In the genomic region with DNA sequence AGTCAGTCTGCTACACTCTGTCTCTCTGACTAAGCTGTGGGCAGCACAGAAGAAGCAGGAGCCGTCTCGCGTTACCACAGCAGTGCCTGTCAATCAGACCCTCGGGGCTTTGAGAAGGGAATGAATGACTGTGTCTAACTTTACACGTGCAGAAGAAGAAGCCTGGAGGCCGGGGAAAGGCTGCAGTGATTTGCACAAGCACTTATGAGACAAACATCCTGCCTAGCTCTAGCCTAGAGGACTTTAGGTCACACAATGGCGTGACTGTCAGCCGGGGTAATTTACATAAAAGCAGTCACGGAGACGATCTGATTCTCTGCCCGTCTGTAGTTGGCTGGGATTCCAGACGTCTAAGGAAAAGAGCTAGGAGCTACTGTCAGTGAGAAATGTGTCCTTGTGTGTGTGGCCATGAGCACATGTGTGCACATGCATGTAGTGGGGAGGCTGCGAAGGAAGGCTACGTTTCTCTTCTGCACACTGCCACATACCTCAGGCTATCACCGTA, we compare ENCODE assay signal across 10 mouse cellular contexts.
DNase-seq lines count a peak whose midpoint lies in the region; ATAC-seq and TF ChIP-seq lines count a peak whose summit lies in the region.
"Had no signal": no experiment of that assay in that cellular context is flagged by ENCODE, and none has a peak within 500 bp of the region (broad histone marks: within the 10 kb centered on the region; RNA-seq: fewer than 3 reads in every experiment).

No protein-coding gene starts in this region.

- no peak for ATAC-seq in liver, postnatal 0 days

- H3K36me3 ChIP-seq in liver, postnatal 0 days (replicated peaks; ENCODE audit: insufficient read depth, low read length): no peaks in the 10 kb centered on the region
- H3K36me3 ChIP-seq: liver, embryonic 15.5 days had no signal

- TF ChIP-seq EP300 in liver, postnatal 0 days (IDR thresholded peaks at IDR 0.05; ENCODE audit: low read depth): no peak

- no peaks in the 10 kb centered on the region for H3K27me3 ChIP-seq in liver, postnatal 0 days (ENCODE audit: insufficient read depth, low read length)
- H3K27me3 ChIP-seq: liver, embryonic 15.5 days had no signal

- DNase-seq in thymus, postnatal 0 days (ENCODE audit: low spot score): peak; percentile 18
- DNase-seq in thymus, postnatal 25 days: no peak
- peak; percentile 25 to 42 for DNase-seq in gastrocnemius, adult 8-10 months (ENCODE audit: low spot score in 2 of 2)
- no peak for DNase-seq in liver, postnatal 0 days
- no peak for DNase-seq in layer of hippocampus, adult 11-12 months (ENCODE audit: low spot score)
- no peak for DNase-seq in layer of hippocampus, adult 8-10 months (ENCODE audit: low spot score in 2 of 2)
- no peak for DNase-seq in spleen, adult 18-20 months
- DNase-seq in spleen, postnatal 14 days (ENCODE audit: low spot score in 2 of 2): no peak
- DNase-seq: adrenal gland, adult 2 months had no signal

- no peak overlapping the region for H3K27ac ChIP-seq in liver, postnatal 0 days (ENCODE audit: low read depth)
- H3K27ac ChIP-seq: liver, embryonic 15.5 days had no signal

- no peak for TF ChIP-seq CTCF in liver, postnatal 0 days (IDR thresholded peaks at IDR 0.05; ENCODE audit: low read depth)

- WGBS in liver, postnatal 0 days (ENCODE audit: insufficient replicate concordance): 35% methylated on average over 15 of the region's 15 CpGs

- no peak overlapping the region for H3K9ac ChIP-seq in liver, postnatal 0 days (replicated peaks)
- H3K9ac ChIP-seq: liver, embryonic 15.5 days had no signal

- peak overlapping the region; percentile 22; the same call in 1 of the 2 replicates for H3K4me2 ChIP-seq in liver, postnatal 0 days (ENCODE audit: low read depth, low read length)
- H3K4me2 ChIP-seq: liver, embryonic 15.5 days had no signal

- no peak overlapping the region for H3K4me3 ChIP-seq in liver, postnatal 0 days (ENCODE audit: low read depth, low read length)
- H3K4me3 ChIP-seq: liver, embryonic 15.5 days had no signal

- peaks cover 6% of the 10 kb centered on the region; the same call in 1 of the 2 replicates for H3K4me1 ChIP-seq in liver, postnatal 0 days (ENCODE audit: insufficient read depth)
- H3K4me1 ChIP-seq: liver, embryonic 15.5 days had no signal

- no peaks in the 10 kb centered on the region for H3K9me3 ChIP-seq in liver, postnatal 0 days (ENCODE audit: low read length)
- H3K9me3 ChIP-seq: liver, embryonic 15.5 days had no signal

Comparison
In these comparisons a context has a peak if more than half of its experiments do, and no peak if none do; other contexts are left out.
1. DNase-seq: peak in thymus, postnatal 0 days (single experiment) and gastrocnemius, adult 8-10 months (2 of 2); none in thymus, postnatal 25 days (single experiment), liver, postnatal 0 days (single experiment), layer of hippocampus, adult 11-12 months (single experiment), layer of hippocampus, adult 8-10 months (0 of 2), spleen, adult 18-20 months (0 of 2) and spleen, postnatal 14 days (0 of 2).